Mouse (Mus musculus) c-Kit-positive CD71-positive TER-119-positive erythroid progenitor cells, embryonic 14.5 days (primary cell): ENCODE data around the gene Gpnmb.
A peak's percentile ranks its signal among the peaks of the same experiment; 100 is the strongest.

Experiments used
- DNase-seq: peaks from one replicate; pipeline ENCODE4 v3.0.0-alpha.2; 2013; ENCODE audit warnings: low spot score

The Gpnmb gene

GRCm38 (mm10) chr6:49031230-49031629 lies 5.1 kb upstream of the Gpnmb start:
- no peak for DNase-seq

- DNase-seq, result no peak
Observed at GRCm38 (mm10) chr6:49032783-49033182, 3.6 kb upstream of the Gpnmb start.

- no peak for DNase-seq
Observed at GRCm38 (mm10) chr6:49037268-49037662, 919 bp downstream of the Gpnmb start.

- DNase-seq, result peak; percentile 42
Observed at GRCm38 (mm10) chr6:49039470-49040180, 3.3 kb downstream of the Gpnmb start.

GRCm38 (mm10) chr6:49046502-49046901 lies 10.2 kb downstream of the Gpnmb start:
- DNase-seq, result no peak

GRCm38 (mm10) chr6:49046976-49047375 lies 10.6 kb downstream of the Gpnmb start:
- no peak for DNase-seq

- no peak for DNase-seq
Observed at GRCm38 (mm10) chr6:49047848-49048247, 11.5 kb downstream of the Gpnmb start.

GRCm38 (mm10) chr6:49048395-49048794 lies 12.0 kb downstream of the Gpnmb start:
- DNase-seq, result no peak

GRCm38 (mm10) chr6:49050677-49051410 lies 14.5 kb downstream of the Gpnmb start:
- no peak for DNase-seq

GRCm38 (mm10) chr6:49052191-49052590 lies 15.8 kb downstream of the Gpnmb start:
- DNase-seq, result no peak

GRCm38 (mm10) chr6:49055256-49055733 lies 18.9 kb downstream of the Gpnmb start:
- no peak for DNase-seq

GRCm38 (mm10) chr6:49056009-49056408 lies 19.7 kb downstream of the Gpnmb start:
- no peak for DNase-seq

- peak; percentile 67 for DNase-seq
Observed at GRCm38 (mm10) chr6:49057053-49058021, 21.0 kb downstream of the Gpnmb start.

GRCm38 (mm10) chr6:49068361-49068760 lies 32.0 kb downstream of the Gpnmb start:
- DNase-seq, result no peak

- DNase-seq, result peak; percentile 91
Observed at GRCm38 (mm10) chr6:49073304-49074116, 37.2 kb downstream of the Gpnmb start, which contains the start of gene Malsu1. TSS of gene Malsu1 (plus strand) at chr6:49073795.

- peak; percentile 26 for DNase-seq
Observed at GRCm38 (mm10) chr6:49074117-49074490, 37.8 kb downstream of the Gpnmb start.

- DNase-seq, result no peak
Observed at GRCm38 (mm10) chr6:49077894-49078293, 41.5 kb downstream of the Gpnmb start.

GRCm38 (mm10) chr6:49079313-49079712 lies 43.0 kb downstream of the Gpnmb start:
- DNase-seq, result no peak

- no peak for DNase-seq
Observed at GRCm38 (mm10) chr6:49083008-49083407, 46.7 kb downstream of the Gpnmb start.

- DNase-seq, result no peak
Observed at GRCm38 (mm10) chr6:49094968-49095367, 58.6 kb downstream of the Gpnmb start.

- no peak for DNase-seq
Observed at GRCm38 (mm10) chr6:49096421-49096820, 60.1 kb downstream of the Gpnmb start.
